Mouse (Mus musculus) spleen, adult 2 months (tissue): ENCODE measurements around the gene Ifit1bl1.

Experiments used
- CTCF ChIP-seq: fragments of 200-500 bp; IDR thresholded peaks from 2 replicates; pipeline ENCODE4 v1.5.1; 2011; ENCODE audit warnings: mild to moderate bottlenecking, inconsistent platforms; ENCODE audit not compliant: insufficient read depth, insufficient read length, insufficient replicate concordance; ENCODE audit errors: extremely low read depth
- POLR2A ChIP-seq: fragments of 200-500 bp; IDR thresholded peaks from 2 replicates; pipeline ENCODE4 v1.6.1; 2011; ENCODE audit warnings: low read depth, low read length, inconsistent platforms

- TF ChIP-seq CTCF (no peak), POLR2A (no peak)
Measured at GRCm38 (mm10) chr19:34568988-34569895, 32.5 kb downstream of the Ifit1bl1 start.
